Mouse (Mus musculus) forebrain, postnatal 0 days (tissue): ENCODE measurements around the gene Fam89a. TPM values are rescaled to one million over a fixed set of nuclear protein-coding genes. Genes with fewer than 3 reads are reported as not detected.

Source experiments
- ATAC-seq: fragments of 200-750 bp; cut with Nextera tagmentation; 2 replicates; pipeline ENCODE4 v1.8.0; 2017; ENCODE audit warnings: mild to moderate bottlenecking, moderate library complexity
- DNase-seq: peaks from one replicate; pipeline ENCODE4 v3.0.0-alpha.2; 2015
- H3K27ac ChIP-seq: fragments of 300-500 bp; sonication (generic); 2 replicates; pipeline ENCODE4 v1.5.1; 2014; ENCODE audit warnings: low read depth, mild to moderate bottlenecking, antibody characterized with exemption, low read length, moderate library complexity, mixed read lengths
- H3K27me3 ChIP-seq: fragments of 300-500 bp; sonication (generic); 2 replicates; pipeline ENCODE4 v1.6.1; 2014; ENCODE audit warnings: mild to moderate bottlenecking, low read length, mixed read lengths; ENCODE audit not compliant: insufficient read depth
- H3K36me3 ChIP-seq: fragments of 300-500 bp; sonication (generic); 2 replicates; pipeline ENCODE4 v1.6.1; 2014; ENCODE audit warnings: mild to moderate bottlenecking, moderate library complexity; ENCODE audit not compliant: insufficient read depth
- H3K4me1 ChIP-seq: fragments of 300-500 bp; sonication (generic); 2 replicates; pipeline ENCODE4 v1.6.1; 2014; ENCODE audit warnings: antibody characterized with exemption; ENCODE audit not compliant: insufficient read depth
- H3K4me2 ChIP-seq: fragments of 300-500 bp; sonication (generic); 2 replicates; pipeline ENCODE4 v1.6.1; 2014; ENCODE audit warnings: low read depth, mild to moderate bottlenecking, moderate library complexity
- H3K4me3 ChIP-seq: fragments of 300-500 bp; sonication (generic); 2 replicates; pipeline ENCODE4 v1.5.1; 2014; ENCODE audit warnings: low read depth, low read length, mixed read lengths
- H3K9ac ChIP-seq: fragments of 300-500 bp; sonication (generic); 2 replicates; pipeline ENCODE4 v1.6.1; 2014; ENCODE audit warnings: mild to moderate bottlenecking
- H3K9me3 ChIP-seq: fragments of 300-500 bp; sonication (generic); 2 replicates; pipeline ENCODE4 v1.6.1; 2016; ENCODE audit warnings: low read length
- CTCF ChIP-seq: sonication (generic); IDR thresholded peaks from 2 replicates; pipeline ENCODE4 v1.5.1; 2016; ENCODE audit warnings: antibody characterized with exemption, control low read depth, low read depth
- WGBS: fragments of 180-500 bp; shearing (Covaris S2); extraction: QIAGEN DNeasy Blood & Tissue Kit; methylation state at CpG from one replicate; pipeline ENCODE4 v1.1.7; 2014; 5-methylcytosine and 5-hydroxymethylcytosine counted together
- polyA plus RNA-seq: library from polyadenylated mRNA; unstranded; fragments of >200 nt; fragmentation: Nextera tagmentation; extraction: Ambion mirVana; gene quantifications from 2 replicates; pipeline ENCODE4 v1.2.1, GENCODE M21; 2015
- total RNA-seq: library from RNA; depleted of rRNA; stranded (reverse); fragments of >200 nt; gene quantifications from 2 replicates; pipeline ENCODE4 v1.2.3, GENCODE M21; 2014

Gene Fam89a
- total and polyA plus RNA-seq, 2 experiments from 2014 or later: 0.15 to 0.29 TPM

DNA sequence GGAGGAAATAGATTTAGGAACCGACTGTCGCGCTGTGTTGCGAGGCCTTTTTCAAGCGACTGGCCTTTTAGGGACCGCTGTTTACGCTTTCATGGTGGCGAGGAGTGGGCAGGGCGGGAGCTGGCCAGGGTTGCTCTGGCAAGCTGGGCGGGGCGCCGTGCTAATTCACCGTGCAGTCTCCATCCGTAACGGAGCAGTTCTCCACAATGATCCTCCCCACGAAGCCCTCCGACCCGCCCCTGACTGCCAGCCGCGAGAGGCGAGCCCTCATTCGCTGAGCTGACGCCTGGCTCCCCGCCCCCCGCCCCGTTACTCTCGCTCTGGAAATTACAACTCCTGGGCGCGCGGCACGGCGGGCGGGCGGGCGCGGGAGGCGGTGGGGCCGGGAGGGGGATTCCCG lies 41.1 kb upstream of the Fam89a start, which contains the start of gene Trim67:
TSS of gene Trim67 (plus strand) at position 385 of the 400 bp plus-strand sequence.
- peak within 1 kb of the TSS; percentile 82 for H3K4me3 ChIP-seq
- H3K36me3 ChIP-seq: no peaks in the 10 kb centered on the region
- 4% methylated on average over 39 of the region's 39 CpGs for WGBS
- no peaks in the 10 kb centered on the region for H3K27me3 ChIP-seq
- peak within 1 kb of the TSS; percentile 85 for H3K9ac ChIP-seq
- DNase-seq: peak; percentile 94
- peak; percentile 92 for ATAC-seq
- peak within 1 kb of the TSS; percentile 99 for H3K27ac ChIP-seq
- peaks cover 26% of the 10 kb centered on the region for H3K4me1 ChIP-seq
- H3K4me2 ChIP-seq: peak within 1 kb of the TSS; percentile 80
- no peaks in the 10 kb centered on the region for H3K9me3 ChIP-seq
- no peak for TF ChIP-seq CTCF

DNA sequence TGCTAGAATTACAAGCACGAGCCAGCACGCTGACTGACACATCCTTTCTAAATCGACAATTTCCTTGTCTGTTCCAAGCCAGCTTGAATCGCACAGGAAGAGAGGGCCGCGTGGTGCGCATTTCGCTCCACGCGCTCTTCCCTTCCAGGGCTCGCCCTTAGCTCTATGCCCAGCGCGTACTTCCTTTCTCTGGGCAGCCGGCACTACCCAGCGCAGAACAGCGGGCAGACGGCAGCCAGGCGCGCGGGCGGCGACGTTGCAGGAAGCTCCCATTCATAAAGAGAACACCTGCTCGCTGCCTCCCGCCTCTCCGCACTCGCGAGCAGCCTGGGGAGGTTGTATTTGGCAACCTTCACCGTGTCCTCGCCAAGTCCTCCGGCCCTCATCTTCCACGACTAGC lies 40.6 kb upstream of the Fam89a start:
- ATAC-seq: peak; percentile 50
- peaks cover 26% of the 10 kb centered on the region for H3K4me1 ChIP-seq
- WGBS: under 1% methylated on average over 32 of the region's 32 CpGs

DNA sequence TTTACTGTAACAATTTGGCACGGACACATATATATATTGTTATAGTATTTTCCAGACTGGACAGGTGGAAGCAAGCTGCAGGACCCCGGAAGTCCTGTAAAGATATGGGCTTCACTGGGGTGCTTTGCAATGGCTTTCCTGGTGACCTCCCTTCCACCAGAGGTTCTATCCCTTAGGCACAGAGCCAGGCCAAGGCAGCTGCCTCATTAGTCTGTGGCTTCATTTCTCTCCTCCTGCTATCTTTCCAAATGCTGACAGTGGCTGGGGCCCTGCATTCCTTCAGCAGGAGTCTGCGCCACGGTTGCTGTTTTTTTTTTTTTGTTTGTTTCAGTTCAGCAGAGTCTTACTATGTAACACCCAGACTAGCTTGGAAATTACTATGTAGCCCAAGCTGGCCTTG lies 40.1 kb upstream of the Fam89a start:
- Histone ChIP-seq H3K4me1 (peaks cover 26% of the 10 kb centered on the region), H3K27me3 (no peaks in the 10 kb centered on the region), H3K4me2 (peak overlapping the region; percentile 80), H3K4me3 (peak overlapping the region; percentile 82), H3K27ac (peak overlapping the region; percentile 99), H3K9ac (peak overlapping the region; percentile 85), H3K36me3 (no peaks in the 10 kb centered on the region), H3K9me3 (no peaks in the 10 kb centered on the region)
- no peak for TF ChIP-seq CTCF
- ATAC-seq (no peak), DNase-seq (no peak)
- WGBS: 45% methylated on average over 4 of the region's 4 CpGs

More for the DNA sequence above, 40.6 kb upstream of the Fam89a start:
- peak; percentile 3; the same call in 1 of the 2 replicates for TF ChIP-seq CTCF
- Histone ChIP-seq H3K9ac (peak overlapping the region; percentile 85), H3K4me2 (peak overlapping the region; percentile 80), H3K36me3 (no peaks in the 10 kb centered on the region), H3K4me3 (peak overlapping the region; percentile 82), H3K27me3 (no peaks in the 10 kb centered on the region), H3K27ac (peak overlapping the region; percentile 99), H3K9me3 (no peaks in the 10 kb centered on the region)
- DNase-seq: peak; percentile 83

DNA sequence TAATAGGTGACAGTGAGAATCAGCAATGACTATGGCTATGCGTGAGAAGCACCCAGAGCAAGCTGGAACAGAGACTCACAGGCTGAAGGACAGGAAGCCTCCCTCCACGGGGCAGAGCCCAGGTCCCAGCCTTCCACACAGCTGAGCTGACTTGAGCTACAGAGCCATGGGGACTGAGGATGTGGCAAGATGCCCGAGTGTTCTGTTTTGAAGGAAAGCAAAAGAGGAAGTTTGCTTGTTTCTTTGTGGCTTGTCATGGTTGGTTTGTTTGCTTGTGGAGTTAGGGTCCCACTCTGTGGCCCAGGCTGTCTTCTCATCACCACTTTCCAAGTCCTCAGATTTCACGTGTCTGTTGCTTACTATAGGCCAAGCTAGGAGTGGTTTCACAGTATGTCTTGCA lies 39.0 kb upstream of the Fam89a start:
- Histone ChIP-seq H3K4me3 (no peak overlapping the region), H3K4me1 (peaks cover 19% of the 10 kb centered on the region; the same call in 1 of the 2 replicates), H3K9ac (no peak overlapping the region), H3K27ac (no peak overlapping the region), H3K4me2 (no peak overlapping the region), H3K9me3 (no peaks in the 10 kb centered on the region), H3K36me3 (no peaks in the 10 kb centered on the region), H3K27me3 (no peaks in the 10 kb centered on the region; the same call in 1 of the 2 replicates)
- ATAC-seq (no peak), DNase-seq (no peak)
- TF ChIP-seq CTCF: no peak
- 73% methylated on average over 4 of the region's 4 CpGs for WGBS

- Histone ChIP-seq H3K4me3 (no peak overlapping the region), H3K27ac (0 out of 2 replicates have a peak overlapping the region, but pooled peaks have one; percentile 30), H3K4me2 (no peak overlapping the region), H3K27me3 (no peaks in the 10 kb centered on the region; the same call in 1 of the 2 replicates), H3K9ac (no peak overlapping the region), H3K4me1 (peaks cover 11% of the 10 kb centered on the region), H3K36me3 (no peaks in the 10 kb centered on the region), H3K9me3 (no peaks in the 10 kb centered on the region)
- 71% methylated on average over 13 of the region's 13 CpGs for WGBS
- ATAC-seq (peak; percentile 71), DNase-seq (peak; percentile 78)
- TF ChIP-seq CTCF: no peak
These were observed 33.0 kb upstream of the Fam89a start for GRCm38 (mm10) chr8:124784613-124785012.

DNA sequence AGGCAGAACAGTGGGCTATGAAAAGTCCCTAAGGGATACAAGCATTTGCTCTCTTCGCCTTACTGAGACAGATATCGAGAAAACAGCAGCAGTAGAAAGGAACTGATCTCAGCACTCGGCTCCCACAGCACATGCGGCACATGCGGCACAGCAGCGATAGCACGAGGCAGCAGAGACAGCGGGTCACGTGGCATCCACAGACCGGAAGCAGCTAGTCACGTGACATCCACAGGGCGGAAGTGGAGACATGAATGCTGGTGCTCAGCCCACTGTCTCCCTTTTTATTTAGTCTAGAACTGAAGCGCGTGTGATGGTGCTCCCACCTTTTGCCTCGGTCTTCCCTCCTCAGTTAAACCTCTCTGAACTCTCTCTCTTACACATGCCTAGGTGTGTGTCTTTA lies 31.6 kb upstream of the Fam89a start:
- no peak for TF ChIP-seq CTCF

DNA sequence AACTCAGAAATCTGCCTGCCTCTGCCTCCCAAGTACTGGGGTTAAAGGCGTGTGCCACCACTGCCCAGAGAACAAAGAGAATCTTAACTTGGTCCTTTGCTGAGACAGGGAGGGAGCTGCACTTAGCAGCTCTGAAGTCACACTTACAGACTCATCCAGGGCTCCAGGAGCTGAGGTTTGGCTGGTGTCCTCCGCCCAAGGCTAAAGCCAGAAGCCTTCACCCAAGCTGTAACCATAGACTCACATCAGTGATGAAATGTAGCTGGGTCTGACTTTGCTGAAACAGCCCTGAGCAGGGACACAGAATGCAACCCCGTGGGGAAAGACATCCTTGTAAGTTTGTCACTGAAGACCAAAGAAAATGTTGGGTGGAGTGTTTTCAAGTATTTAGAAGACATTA lies 30.8 kb upstream of the Fam89a start:
- no peak overlapping the region for H3K4me2 ChIP-seq
- DNase-seq (no peak), ATAC-seq (no peak)
- WGBS: 84% methylated on average over 3 of the region's 3 CpGs
- H3K9ac ChIP-seq: no peak overlapping the region
- no peak for TF ChIP-seq CTCF
- H3K4me3 ChIP-seq: no peak overlapping the region
- H3K36me3 ChIP-seq: no peaks in the 10 kb centered on the region
- H3K27ac ChIP-seq: no peak overlapping the region
- H3K9me3 ChIP-seq: no peaks in the 10 kb centered on the region
- no peaks in the 10 kb centered on the region; the same call in 1 of the 2 replicates for H3K27me3 ChIP-seq
- peaks cover 11% of the 10 kb centered on the region for H3K4me1 ChIP-seq

More for the DNA sequence above, 31.6 kb upstream of the Fam89a start:
- WGBS: 88% methylated on average over 15 of the region's 15 CpGs
- H3K27ac ChIP-seq: no peak overlapping the region
- ATAC-seq (no peak), DNase-seq (no peak)
- peaks cover 11% of the 10 kb centered on the region for H3K4me1 ChIP-seq
- no peaks in the 10 kb centered on the region; the same call in 1 of the 2 replicates for H3K27me3 ChIP-seq
- no peaks in the 10 kb centered on the region for H3K36me3 ChIP-seq
- no peak overlapping the region for H3K9ac ChIP-seq
- H3K4me2 ChIP-seq: no peak overlapping the region
- no peak overlapping the region for H3K4me3 ChIP-seq
- no peaks in the 10 kb centered on the region for H3K9me3 ChIP-seq
